Mouse (Mus musculus) megakaryocyte, embryonic 14.5 days (primary cell): ENCODE results near the gene Pank4.

ENCODE experiments used
- FLI1 ChIP-seq: IDR thresholded peaks from 2 replicates; pipeline ENCODE4 v1.6.1; 2012; ENCODE audit warnings: low read length, inconsistent platforms, mixed read lengths
- GATA1 ChIP-seq: IDR thresholded peaks from 3 replicates; pipeline ENCODE4 v1.6.1; 2012; ENCODE audit warnings: mixed read lengths, low read length, inconsistent platforms, borderline replicate concordance

DNA sequence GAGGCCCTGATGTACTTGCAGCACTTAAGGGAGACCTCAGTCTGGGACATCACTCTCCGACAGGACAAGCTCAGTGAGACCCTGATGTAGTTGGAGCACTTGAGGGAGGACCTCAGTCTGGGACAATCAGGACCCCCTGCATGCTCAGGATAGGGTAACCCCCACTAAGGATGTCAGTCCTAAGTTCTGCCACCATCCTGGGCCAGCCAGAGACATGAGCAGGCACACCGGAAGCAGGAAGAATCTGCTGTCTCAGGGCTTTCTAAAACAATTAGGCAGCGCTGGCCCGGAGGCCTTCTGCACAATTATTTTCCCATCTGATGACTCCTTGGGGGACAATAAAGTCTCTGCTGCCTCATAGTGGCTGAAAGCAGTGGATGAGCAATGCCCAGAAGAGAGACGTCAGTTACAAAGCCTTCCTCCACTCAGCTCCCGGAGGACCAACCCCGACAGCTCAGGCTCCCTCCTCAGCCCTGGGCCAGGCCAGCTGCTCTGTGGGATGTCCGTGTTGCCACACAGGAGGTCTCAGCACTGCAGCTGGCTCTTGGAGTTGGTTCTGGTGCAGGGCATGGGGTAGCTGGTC lies 32.7 kb downstream of the Pank4 start:
- TF ChIP-seq GATA1, result no peak
- TF ChIP-seq FLI1, result no peak
